Mouse (Mus musculus) 416B (cell line): ENCODE measurements around the gene Rnf180.
"Not testable (repeated sequence)": the region's sequence is repeated elsewhere in the genome, so short reads cannot be mapped to it uniquely, and the experiment has no call there.

Experiments
- DNase-seq: peaks from one replicate; pipeline ENCODE4 v3.0.0; 2011; ENCODE audit warnings: low read depth

Rnf180 gene

DNA sequence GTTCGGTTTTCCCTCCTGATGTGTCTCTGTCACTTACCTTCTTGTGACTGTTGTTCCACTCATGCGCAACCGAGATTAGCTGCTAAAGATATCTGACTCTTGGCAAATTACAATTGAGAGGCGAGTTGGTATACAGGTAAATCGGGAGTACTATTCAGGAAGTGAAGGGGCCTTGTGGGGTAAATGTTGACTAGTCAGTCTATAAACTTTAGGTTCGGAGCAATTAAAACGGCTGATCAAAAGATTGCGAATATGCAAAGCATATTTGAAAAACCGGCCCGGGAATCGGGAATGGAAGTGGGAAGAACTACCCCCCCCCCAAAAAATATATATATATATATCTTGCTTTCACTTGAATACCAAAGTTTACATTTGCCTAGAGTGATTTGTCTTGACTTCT is at the start of gene Rnf180:
Gene Rnf180 (minus strand): TSS at position 101 of the 400 bp plus-strand sequence.
- DNase-seq = no peak

- DNase-seq = no peak
These were observed 36.8 kb upstream of the Rnf180 start for GRCm38 (mm10) chr13:105331199-105331968.

DNA sequence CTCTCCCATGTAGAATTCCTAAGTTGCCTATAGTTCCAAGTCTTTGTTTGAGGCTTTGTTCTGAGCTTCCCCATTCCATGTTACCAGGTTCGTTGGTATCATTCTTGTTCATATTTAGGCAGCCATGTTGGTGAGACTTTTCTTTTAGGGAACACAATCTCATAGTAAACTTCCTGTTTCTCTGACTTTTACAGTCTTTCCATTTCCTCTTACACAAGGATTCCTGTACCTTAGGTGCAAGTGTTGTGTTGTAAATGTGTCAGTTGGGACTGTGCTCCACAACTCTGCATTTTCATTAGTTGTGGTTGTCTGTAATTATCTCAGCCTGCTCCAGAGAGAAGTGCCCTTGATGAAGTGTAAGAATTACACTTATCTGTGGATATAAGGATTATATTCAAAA is 32.3 kb upstream of the Rnf180 start:
- peak; percentile 16 for DNase-seq

DNA sequence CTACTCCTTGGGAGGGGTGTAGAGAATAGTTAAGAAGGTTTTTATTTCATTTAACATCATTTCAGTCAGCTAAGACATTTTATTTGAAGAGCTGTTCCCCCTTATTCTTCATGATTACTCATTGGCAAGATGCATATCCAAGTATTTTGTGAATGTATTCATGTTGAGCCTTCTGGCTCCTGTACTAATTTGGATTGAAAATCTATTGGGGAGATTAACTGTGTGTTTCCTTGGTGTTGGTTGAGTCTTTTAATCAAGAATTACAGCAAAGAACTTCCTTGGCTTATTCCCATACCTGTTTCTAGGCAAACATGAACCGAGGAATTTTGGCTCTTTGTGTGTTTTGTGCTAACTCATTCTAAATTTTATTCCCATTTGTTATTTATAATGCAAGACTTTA is 22.3 kb upstream of the Rnf180 start:
- no peak for DNase-seq

- DNase-seq = peak; percentile 60
These were observed 21.4 kb upstream of the Rnf180 start for GRCm38 (mm10) chr13:105316009-105316408.

DNA sequence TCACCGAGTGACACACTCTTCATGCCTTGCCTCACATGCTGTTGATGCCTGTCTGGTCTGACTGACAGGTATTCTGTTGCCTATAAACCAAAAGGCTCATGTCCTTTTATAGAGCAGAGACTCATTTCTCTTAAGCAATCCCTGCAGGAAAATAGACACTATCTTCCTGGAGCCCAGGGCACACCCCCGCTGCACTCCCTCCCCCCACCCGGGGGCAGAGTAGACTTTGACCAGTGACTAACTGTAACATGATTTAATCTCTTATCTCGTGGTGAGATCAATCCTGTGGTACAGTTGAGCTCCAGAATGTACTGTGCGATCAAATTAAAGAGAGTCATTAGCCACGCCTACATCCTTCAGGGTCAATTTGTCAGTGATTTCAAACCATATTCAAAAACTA is 18.1 kb upstream of the Rnf180 start:
- DNase-seq = peak; percentile 78

DNA sequence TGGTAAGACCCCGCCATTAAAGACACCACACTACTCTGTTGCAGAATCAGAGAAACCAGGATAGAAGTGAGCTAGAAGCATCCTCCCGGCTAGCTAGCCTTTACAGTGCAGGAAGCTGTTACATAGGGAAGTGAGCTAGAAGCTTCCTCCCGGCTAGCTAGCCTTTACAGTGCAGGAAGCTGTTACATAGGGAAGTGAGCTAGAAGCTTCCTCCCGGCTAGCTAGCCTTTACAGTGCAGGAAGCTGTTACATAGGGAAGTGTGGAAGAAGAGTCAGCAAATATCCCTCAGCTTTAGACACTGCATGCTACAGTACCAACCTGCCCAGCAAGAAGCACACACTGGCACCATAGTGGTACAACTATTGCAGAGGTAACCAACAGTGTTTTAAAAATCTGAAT is 15.9 kb upstream of the Rnf180 start:
- not testable (repeated sequence) for DNase-seq

- no peak for DNase-seq
These were observed 10.9 kb upstream of the Rnf180 start for GRCm38 (mm10) chr13:105305513-105305912.

DNA sequence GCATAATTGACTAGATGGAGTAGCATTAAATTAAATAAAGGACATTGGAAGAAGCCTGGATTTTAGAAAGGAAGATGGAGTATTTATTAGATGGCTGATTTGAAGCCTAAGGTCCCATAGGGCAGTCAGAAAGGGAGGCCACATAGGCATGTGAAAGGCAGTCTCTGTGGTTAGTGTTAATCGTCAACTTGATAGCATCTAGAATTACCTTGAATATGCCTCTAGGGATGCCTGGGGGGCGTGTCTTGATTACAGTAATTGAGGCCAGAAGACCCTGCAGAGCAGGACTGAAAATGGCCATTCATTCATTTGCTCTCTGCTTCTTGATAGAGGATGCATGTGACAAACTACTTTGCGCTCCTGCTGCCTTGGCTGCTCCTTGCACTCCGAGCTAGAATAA is 9.4 kb upstream of the Rnf180 start:
- no peak for DNase-seq

- DNase-seq = peak; percentile 93
These were observed 5.4 kb upstream of the Rnf180 start for GRCm38 (mm10) chr13:105300009-105300346.

DNA sequence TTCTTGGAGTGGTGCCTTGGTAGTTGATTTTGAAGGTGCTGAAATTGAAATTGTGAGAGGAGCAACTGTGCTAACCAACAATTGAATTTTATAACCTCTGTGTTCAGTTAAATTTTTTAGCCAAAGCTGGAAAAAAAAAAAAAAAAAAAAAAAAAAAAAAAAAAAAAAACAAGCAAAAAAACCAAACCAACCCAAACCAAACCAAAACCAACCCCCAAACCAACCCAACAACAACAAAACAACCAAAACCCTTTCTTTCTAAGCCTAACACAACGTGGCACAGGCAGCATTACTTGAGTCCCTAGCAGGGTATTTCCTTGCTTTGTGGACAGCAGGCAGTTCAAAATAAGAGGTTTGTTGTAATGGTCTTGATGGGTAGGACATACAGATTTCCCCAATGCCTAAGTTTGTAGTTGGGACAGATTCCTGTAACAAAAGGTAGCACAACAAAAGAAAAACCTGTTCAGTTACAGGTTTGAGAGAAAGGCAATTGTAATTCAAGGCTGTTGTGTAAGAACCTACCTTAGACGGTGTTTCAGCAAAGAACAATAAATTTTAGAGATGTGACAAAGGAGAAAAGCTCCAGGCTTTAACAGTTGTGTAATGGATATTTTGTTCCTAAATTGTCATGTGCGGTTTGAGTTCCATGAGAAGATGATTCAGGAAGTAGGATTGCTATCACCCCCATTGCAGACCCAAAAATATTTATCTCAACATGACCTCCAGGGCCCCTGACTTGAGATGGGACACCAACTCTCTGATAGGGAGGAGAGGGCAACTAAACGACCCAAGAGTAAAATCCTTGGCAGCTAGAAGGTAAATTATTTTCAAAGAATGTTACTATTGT is 4.8 kb upstream of the Rnf180 start:
- DNase-seq = no peak

DNA sequence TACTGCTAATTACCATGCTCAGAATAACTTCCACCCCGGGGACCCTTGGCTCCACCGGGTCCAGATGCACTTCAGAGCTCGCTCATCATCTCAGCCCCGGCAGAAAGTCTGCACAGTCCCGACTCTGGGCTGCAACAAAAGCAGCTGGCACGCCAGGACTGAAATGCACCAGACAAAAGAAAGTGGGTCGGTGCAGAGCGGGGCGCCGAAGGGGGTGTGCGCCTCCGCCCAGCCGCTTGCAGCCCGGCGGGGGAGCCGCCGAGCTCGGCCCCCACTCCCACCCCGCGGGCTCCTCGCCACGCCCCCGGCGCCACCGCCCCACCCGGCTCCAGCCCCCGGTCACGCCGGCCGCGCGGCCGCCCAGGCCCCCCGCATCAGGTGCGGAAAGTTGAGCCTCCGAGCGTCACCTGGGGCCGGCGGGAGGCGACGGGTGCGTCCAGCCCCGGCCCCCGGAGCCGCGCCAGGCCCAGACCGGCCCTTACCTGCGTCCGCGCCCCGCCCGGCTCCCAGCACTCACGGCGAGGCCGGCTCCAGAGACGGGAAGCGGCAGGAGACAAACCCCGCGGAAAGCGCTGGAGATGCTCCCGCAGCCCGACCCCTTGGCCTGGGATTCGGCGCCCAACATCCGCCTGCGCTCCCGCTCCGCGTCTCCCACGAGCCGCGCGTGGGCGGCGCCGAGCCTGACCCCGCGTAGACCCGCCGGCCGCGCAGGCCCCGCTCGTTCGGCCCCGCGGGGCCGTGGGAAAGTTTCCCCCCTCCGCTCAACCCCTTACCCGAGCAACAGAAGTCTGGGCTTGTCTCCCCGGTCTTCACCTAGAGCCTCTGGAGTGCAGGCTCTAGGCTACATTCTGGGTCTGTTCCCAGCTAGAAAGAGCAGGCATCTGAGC is 591 bp downstream of the Rnf180 start:
- DNase-seq = no peak

DNA sequence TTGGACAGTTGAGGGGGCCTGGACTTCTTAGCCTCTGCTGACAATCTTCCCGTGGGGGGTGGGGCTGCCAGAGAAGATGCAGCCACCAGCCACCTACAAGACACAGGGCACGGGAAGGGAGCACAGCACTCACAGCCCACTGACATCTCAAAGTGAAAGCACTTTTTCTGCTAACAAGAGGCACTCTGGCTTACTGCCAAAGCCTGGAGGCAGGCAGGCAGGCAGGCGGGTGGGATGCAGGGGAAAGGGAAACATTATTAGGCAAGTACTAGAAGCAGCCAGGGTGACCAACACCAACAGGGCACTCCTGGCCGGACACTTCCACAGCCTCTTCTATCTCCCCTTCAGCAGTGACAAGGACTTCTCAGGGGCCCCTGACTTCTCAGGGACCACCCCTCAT is 2.8 kb downstream of the Rnf180 start:
- DNase-seq = peak; percentile 65

DNA sequence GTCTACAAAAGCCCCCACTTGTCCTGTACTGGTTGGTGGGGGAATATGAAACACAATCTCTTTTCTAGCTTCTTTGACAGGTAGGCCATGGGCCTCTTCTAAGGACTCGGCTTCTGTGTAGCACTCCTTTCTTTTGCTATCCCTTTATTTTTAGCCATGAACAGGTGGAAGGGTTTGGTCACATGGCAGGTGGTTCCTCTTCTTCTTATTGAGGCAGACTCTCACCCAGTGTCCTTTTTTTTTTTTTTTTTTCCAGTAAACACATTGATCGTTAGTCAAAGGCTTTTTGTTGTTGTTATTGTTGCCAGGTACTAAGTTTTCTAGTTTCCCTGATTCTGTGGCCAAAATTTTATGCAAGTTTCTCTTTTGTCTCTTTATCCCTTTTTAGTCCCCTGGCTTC is 4.0 kb downstream of the Rnf180 start:
- DNase-seq = no peak

GRCm38 (mm10) chr13:105290021-105290420 is 4.6 kb downstream of the Rnf180 start:
- DNase-seq = no peak

DNA sequence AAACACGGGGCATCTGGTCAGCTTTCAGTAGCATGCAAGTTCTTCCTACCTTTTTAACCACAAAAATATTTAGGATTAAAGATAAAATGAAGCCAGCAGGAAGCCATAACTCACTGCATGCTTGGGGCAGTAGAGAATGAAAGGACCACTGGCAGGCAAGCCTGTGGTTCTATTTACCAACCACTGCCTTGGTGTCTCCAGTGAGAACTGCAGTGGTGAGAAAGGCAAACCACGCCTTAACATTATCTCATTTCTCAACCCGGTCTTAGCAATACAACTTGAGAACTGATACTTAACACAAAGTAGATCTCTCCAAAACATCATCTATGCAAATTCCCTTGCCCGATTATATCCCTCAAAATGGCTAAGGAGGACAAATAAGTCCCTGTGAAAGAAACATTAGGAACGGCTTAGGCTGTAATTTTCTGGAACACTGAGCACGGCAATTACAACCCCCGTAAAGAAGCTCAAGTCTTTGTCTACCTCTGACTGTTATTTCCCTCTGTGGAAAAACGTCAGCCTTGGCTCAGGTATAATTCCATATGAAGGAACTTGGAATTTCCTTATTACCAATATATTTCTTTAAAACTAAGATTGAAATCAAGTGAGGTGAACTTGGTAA is 15.1 kb downstream of the Rnf180 start:
- DNase-seq = peak; percentile 44

DNA sequence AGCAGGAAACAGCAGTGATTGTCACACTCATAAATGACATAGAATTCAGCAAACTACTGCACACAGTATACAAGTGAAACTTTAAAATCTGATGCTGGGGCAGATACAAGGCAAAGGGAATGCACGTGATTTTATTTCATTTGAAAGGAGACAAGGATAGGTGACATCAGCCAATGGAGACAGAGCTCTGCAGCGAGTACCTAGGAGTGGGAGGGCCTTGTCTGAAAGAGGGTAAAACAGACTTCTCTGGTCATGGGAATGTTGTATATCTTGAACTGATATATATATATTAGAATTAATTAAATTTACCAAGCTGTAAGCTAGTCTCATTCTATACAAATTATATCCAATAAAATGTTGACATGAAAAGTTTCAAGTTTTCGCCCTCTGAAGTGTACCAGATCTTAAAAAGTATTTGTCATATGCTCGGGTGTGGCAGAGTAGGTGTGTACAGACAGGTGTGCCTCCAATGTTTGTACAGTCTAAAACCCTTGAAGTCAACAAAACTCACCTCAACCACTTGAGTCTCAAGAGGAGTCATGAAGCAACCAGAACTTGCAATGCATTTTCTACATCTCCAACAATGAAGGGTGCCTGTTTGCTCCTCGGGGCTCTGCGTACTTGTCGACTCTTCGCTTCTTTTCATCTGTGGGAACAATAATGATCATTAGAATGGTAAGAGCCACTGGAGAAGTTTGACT is 24.1 kb downstream of the Rnf180 start:
- DNase-seq = no peak

DNA sequence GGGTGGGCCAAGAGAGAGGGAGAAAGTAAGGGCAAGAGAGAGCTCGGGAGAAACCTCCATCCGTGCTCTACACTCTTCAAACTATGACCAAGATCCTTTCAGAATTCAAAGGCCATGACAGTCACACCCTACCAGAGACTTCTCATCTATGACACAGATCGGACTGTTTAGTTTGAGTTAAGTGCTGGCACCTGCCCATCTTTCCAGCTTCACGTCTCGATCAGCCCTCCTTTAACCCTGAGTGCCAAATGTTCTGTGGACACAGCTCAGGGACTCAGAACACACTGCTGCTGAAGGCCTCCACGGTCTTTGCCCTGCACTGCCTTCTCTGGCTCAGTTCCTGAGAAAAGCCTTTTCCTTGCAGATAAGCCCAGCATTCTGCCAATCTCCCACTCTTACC is 27.2 kb downstream of the Rnf180 start:
- DNase-seq = no peak

DNA sequence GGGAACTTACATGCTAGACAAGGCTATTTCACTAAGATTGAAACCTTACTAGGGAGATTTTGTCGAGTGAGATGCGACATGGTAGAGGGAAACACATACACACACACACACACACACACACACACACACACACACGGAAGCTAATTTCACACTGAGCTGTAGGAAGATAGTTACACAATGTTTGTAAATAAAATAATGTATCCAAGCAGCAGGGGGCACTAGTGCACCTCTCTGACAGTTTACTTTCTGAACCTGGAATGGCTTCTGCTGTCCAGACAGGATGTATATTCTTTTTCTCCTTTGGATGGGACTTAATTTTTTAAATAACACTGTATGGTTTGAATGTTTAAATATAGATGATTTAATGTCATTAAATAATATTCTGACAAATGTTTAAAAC is 27.9 kb downstream of the Rnf180 start:
- peak; percentile 84 for DNase-seq

DNA sequence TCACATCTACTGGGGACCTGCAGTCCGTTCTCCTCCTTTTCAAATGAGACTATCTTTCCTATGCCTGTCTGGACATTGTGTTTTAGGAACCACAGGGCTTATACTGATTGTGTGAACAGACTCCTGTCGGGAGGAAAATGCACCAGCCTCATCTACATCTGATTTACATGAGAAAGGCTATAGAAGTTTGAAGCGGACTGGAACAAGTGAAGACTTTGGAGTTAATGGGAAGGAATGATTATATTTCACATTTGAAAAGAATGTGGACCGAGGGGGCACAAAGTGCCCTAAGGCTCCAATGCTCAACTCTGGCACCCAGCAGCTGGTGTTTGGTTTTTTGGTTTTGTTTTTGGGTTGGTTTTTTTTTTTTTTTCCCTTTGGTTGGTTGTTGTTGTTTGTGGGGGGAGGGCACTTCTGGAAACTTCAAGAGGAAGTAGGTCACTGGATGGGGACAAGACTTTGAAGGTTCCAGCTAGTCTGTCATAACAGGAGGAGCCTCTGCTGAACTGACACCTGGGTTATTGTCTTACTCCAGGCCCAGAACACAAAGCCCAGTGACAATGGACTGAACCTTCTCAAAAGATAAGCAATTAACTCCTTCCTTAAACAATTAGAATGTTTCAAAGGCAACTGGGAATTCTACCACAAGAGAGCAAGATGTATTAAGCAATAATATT is 37.7 kb downstream of the Rnf180 start:
- DNase-seq = no peak

- no peak for DNase-seq
These were observed 43.8 kb downstream of the Rnf180 start for GRCm38 (mm10) chr13:105250767-105251166.
